Mouse (Mus musculus) limb, embryonic 15.5 days (tissue): ENCODE data around the gene Rsph1. TPM values are rescaled to one million over a fixed set of nuclear protein-coding genes. Genes with fewer than 3 reads are reported as not detected.
A peak's percentile ranks its signal among the peaks of the same experiment; 100 is the strongest.

Experiments used
- ATAC-seq: fragments of 200-750 bp; cut with Nextera tagmentation; 2 replicates; pipeline ENCODE4 v1.8.0; 2017; ENCODE audit warnings: low read depth, moderate TSS enrichment; ENCODE audit not compliant: insufficient number of reproducible peaks, low FRiP score, low TSS enrichment
- H3K27ac ChIP-seq: fragments of 300-500 bp; sonication (generic); 2 replicates; pipeline ENCODE4 v1.5.1; 2015; ENCODE audit warnings: moderate library complexity, mild to moderate bottlenecking, inconsistent platforms
- H3K27me3 ChIP-seq: fragments of 300-500 bp; sonication (generic); 2 replicates; pipeline ENCODE4 v1.6.1; 2015; ENCODE audit warnings: inconsistent platforms
- H3K36me3 ChIP-seq: fragments of 300-500 bp; sonication (generic); 2 replicates; pipeline ENCODE4 v1.6.1; 2015; ENCODE audit warnings: inconsistent platforms
- H3K4me1 ChIP-seq: fragments of 300-500 bp; sonication (generic); 2 replicates; pipeline ENCODE4 v1.6.1; 2015; ENCODE audit warnings: inconsistent platforms
- H3K4me2 ChIP-seq: fragments of 300-500 bp; sonication (generic); 2 replicates; pipeline ENCODE4 v1.6.1; 2015; ENCODE audit warnings: mild to moderate bottlenecking, inconsistent platforms
- H3K4me3 ChIP-seq: fragments of 300-500 bp; sonication (generic); 2 replicates; pipeline ENCODE4 v1.5.1; 2015; ENCODE audit warnings: mild to moderate bottlenecking, inconsistent platforms
- H3K9ac ChIP-seq: fragments of 300-500 bp; sonication (generic); 2 replicates; pipeline ENCODE4 v1.6.1; 2015; ENCODE audit warnings: inconsistent platforms
- H3K9me3 ChIP-seq: fragments of 300-500 bp; sonication (generic); 2 replicates; pipeline ENCODE4 v1.6.1; 2016; ENCODE audit warnings: inconsistent platforms
- WGBS: fragments of 180-500 bp; shearing (Covaris S2); methylation state at CpG from one replicate; pipeline ENCODE4 v1.1.7; 2015; 5-methylcytosine and 5-hydroxymethylcytosine counted together
- polyA plus RNA-seq: library from polyadenylated mRNA; unstranded; fragments of >200 nt; fragmentation: Nextera tagmentation; extraction: Ambion mirVana; gene quantifications from 2 replicates; pipeline ENCODE4 v1.2.1, GENCODE M21; 2015

Rsph1 gene
- polyA plus RNA-seq, 1 experiment from 2014 or later, result 0.70 TPM

- Histone ChIP-seq H3K9me3 (no peaks in the 10 kb centered on the region), H3K4me1 (0 out of 2 replicates have a peak, but pooled peaks cover 3% of the 10 kb centered on the region), H3K4me3 (no peak overlapping the region), H3K27ac (no peak overlapping the region), H3K27me3 (no peaks in the 10 kb centered on the region), H3K4me2 (no peak overlapping the region), H3K9ac (no peak overlapping the region), H3K36me3 (no peaks in the 10 kb centered on the region)
- no peak for ATAC-seq
- WGBS, result 66% methylated on average over 2 of the region's 2 CpGs
Observed at GRCm38 (mm10) chr17:31285867-31286266, 8.7 kb upstream of the Rsph1 start.

- no peaks in the 10 kb centered on the region for H3K27me3 ChIP-seq
- peaks cover 8% of the 10 kb centered on the region; the same call in 1 of the 2 replicates for H3K4me1 ChIP-seq
- no peak overlapping the region for H3K4me3 ChIP-seq
- ATAC-seq, result no peak
- 29% methylated on average over 7 of the region's 7 CpGs for WGBS
- no peaks in the 10 kb centered on the region for H3K36me3 ChIP-seq
- H3K27ac ChIP-seq, result no peak overlapping the region
- no peaks in the 10 kb centered on the region for H3K9me3 ChIP-seq
- H3K9ac ChIP-seq, result no peak overlapping the region
- H3K4me2 ChIP-seq, result no peak overlapping the region
Observed at GRCm38 (mm10) chr17:31282687-31283053, 5.5 kb upstream of the Rsph1 start.

DNA sequence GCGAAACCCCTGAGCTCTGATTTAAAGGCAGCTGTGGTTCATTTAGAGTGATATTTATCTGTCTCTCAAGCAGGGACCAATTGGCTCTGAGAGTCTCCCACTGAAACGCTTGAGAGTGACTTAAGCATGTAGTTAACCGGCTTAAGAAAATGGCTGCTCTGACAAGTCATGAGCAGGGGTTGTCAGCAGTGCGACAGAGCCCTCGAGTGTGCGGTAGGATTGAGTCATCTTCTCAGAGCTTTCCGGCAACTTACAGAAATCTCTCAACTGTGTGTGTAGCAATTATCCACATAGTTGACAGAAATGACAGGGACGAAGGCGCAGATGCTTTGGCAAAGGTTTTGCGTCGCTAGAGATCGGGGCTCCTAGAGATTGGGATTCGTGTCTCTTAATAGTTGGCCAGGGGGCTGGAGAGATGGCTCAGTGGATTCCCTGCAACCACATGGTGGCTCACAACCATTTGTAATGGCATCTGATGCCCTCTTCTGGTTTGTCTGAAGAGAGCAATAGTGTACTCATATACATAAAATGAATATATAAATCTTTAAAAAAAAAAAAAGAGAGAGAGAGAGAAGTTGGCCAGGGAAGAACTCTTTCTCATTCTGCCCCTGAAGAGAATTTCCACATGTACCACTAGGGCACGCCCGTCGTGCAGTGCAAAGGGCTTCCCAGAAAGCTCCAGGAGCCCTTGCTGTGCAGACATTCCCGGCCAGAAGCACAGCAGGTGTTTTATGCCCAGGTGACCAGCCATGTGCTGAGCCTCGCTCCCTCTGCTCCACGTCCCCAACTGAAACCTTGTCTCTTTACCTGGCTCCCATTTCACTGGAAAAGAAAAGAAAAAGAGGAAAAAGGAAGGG lies 4.9 kb upstream of the Rsph1 start:
- ATAC-seq, result no peak
- H3K4me3 ChIP-seq, result no peak overlapping the region
- WGBS, result 44% methylated on average over 19 of the region's 19 CpGs

GRCm38 (mm10) chr17:31280269-31280668 lies 3.1 kb upstream of the Rsph1 start:
- no peaks in the 10 kb centered on the region for H3K9me3 ChIP-seq
- 61% methylated on average over 6 of the region's 6 CpGs for WGBS
- H3K9ac ChIP-seq, result no peak overlapping the region
- no peaks in the 10 kb centered on the region for H3K27me3 ChIP-seq
- peaks cover 20% of the 10 kb centered on the region for H3K4me1 ChIP-seq
- no peak overlapping the region for H3K4me2 ChIP-seq
- no peak for ATAC-seq
- no peak overlapping the region for H3K27ac ChIP-seq
- H3K36me3 ChIP-seq, result no peaks in the 10 kb centered on the region
- H3K4me3 ChIP-seq, result no peak overlapping the region

More for the DNA sequence above, 4.9 kb upstream of the Rsph1 start:
- Histone ChIP-seq H3K4me1 (peaks cover 14% of the 10 kb centered on the region), H3K27me3 (no peaks in the 10 kb centered on the region), H3K36me3 (no peaks in the 10 kb centered on the region), H3K27ac (no peak overlapping the region), H3K4me2 (no peak overlapping the region), H3K9me3 (no peaks in the 10 kb centered on the region), H3K9ac (no peak overlapping the region)

DNA sequence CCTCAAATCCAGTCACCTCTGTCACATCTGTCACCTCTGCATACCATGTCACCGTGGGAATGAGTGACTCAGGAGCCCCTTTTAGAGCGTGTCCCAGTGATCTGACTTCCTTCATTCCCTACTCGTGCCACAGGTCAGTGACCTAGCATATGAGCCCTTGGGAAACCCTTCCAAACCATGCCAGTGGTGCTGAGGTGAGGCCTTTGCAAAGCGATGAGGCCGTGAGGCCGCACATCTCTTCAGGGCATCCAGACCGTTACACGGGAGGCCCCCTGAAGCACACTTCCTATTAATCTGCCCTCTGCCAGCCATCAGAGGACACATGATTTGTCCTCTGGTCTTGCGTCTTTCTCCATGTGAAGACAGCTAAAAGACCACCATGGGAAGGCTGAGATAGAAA lies 2.4 kb upstream of the Rsph1 start:
- WGBS, result 78% methylated on average over 9 of the region's 9 CpGs
- no peak for ATAC-seq

GRCm38 (mm10) chr17:31277931-31278330 lies 748 bp upstream of the Rsph1 start:
- 68% methylated on average over 4 of the region's 4 CpGs for WGBS
- H3K4me2 ChIP-seq, result no peak overlapping the region
- no peak for ATAC-seq

More for the DNA sequence above, 2.4 kb upstream of the Rsph1 start:
- H3K27me3 ChIP-seq, result no peaks in the 10 kb centered on the region
- H3K4me1 ChIP-seq, result peaks cover 20% of the 10 kb centered on the region
- H3K4me3 ChIP-seq, result no peak overlapping the region
- H3K36me3 ChIP-seq, result no peaks in the 10 kb centered on the region
- H3K4me2 ChIP-seq, result no peak overlapping the region
- no peak overlapping the region for H3K27ac ChIP-seq
- no peaks in the 10 kb centered on the region for H3K9me3 ChIP-seq
- H3K9ac ChIP-seq, result no peak overlapping the region

GRCm38 (mm10) chr17:31276207-31276921 lies 819 bp downstream of the Rsph1 start:
- peak overlapping the region; percentile 48 for H3K4me3 ChIP-seq
- 23% methylated on average over 9 of the region's 9 CpGs for WGBS
- H3K27ac ChIP-seq, result no peak overlapping the region
- H3K27me3 ChIP-seq, result no peaks in the 10 kb centered on the region
- ATAC-seq, result no peak
- no peak overlapping the region for H3K9ac ChIP-seq
- no peaks in the 10 kb centered on the region for H3K36me3 ChIP-seq
- peak overlapping the region; percentile 86 for H3K4me2 ChIP-seq
- H3K9me3 ChIP-seq, result no peaks in the 10 kb centered on the region
- H3K4me1 ChIP-seq, result peaks cover 16% of the 10 kb centered on the region

More at GRCm38 (mm10) chr17:31277931-31278330, 748 bp upstream of the Rsph1 start:
- Histone ChIP-seq H3K36me3 (no peaks in the 10 kb centered on the region), H3K9ac (no peak overlapping the region), H3K27me3 (no peaks in the 10 kb centered on the region), H3K27ac (no peak overlapping the region), H3K4me3 (no peak overlapping the region), H3K9me3 (no peaks in the 10 kb centered on the region), H3K4me1 (peaks cover 20% of the 10 kb centered on the region)

DNA sequence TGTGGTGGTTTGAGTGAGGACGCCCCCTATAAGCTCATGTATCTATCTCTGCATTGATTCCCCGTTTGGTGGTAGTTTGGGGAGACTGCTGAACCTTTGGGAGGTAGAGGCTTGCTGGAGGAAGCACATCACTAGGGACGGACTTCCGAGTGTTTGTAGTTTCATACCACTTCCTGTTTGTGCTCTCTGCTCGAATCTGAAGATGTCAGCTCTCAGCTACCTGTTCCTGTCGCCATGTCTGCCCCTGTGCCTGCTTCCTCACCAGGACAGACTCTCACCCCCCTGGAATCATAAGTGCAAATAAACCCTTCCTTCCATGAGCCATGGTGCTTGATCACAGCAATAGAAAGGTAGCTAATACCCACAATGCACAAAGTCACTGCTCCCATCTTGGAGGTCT lies 2.0 kb downstream of the Rsph1 start:
- H3K9me3 ChIP-seq, result no peaks in the 10 kb centered on the region
- H3K36me3 ChIP-seq, result no peaks in the 10 kb centered on the region
- no peak overlapping the region for H3K4me2 ChIP-seq
- no peaks in the 10 kb centered on the region for H3K27me3 ChIP-seq
- ATAC-seq, result no peak
- no peak overlapping the region for H3K9ac ChIP-seq
- WGBS, result 63% methylated on average over 6 of the region's 6 CpGs
- no peak overlapping the region for H3K4me3 ChIP-seq
- H3K4me1 ChIP-seq, result peaks cover 16% of the 10 kb centered on the region
- no peak overlapping the region for H3K27ac ChIP-seq

- H3K27me3 ChIP-seq, result no peaks in the 10 kb centered on the region
- no peaks in the 10 kb centered on the region for H3K36me3 ChIP-seq
- H3K27ac ChIP-seq, result no peak overlapping the region
- no peak overlapping the region for H3K9ac ChIP-seq
- no peak overlapping the region for H3K4me3 ChIP-seq
- H3K4me2 ChIP-seq, result no peak overlapping the region
- no peaks in the 10 kb centered on the region for H3K9me3 ChIP-seq
- no peak for ATAC-seq
- 88% methylated on average over 8 of the region's 8 CpGs for WGBS
- H3K4me1 ChIP-seq, result peaks cover 16% of the 10 kb centered on the region
Observed at GRCm38 (mm10) chr17:31273631-31274030, 3.6 kb downstream of the Rsph1 start.

GRCm38 (mm10) chr17:31272416-31273165 lies 4.6 kb downstream of the Rsph1 start:
- no peaks in the 10 kb centered on the region for H3K27me3 ChIP-seq
- no peak for ATAC-seq
- 85% methylated on average over 9 of the region's 9 CpGs for WGBS
- no peaks in the 10 kb centered on the region for H3K36me3 ChIP-seq
- no peak overlapping the region for H3K9ac ChIP-seq
- peaks cover 11% of the 10 kb centered on the region for H3K4me1 ChIP-seq
- no peak overlapping the region for H3K4me3 ChIP-seq
- no peaks in the 10 kb centered on the region for H3K9me3 ChIP-seq
- no peak overlapping the region for H3K27ac ChIP-seq
- H3K4me2 ChIP-seq, result no peak overlapping the region

- Histone ChIP-seq H3K9me3 (no peaks in the 10 kb centered on the region), H3K36me3 (no peaks in the 10 kb centered on the region), H3K4me2 (no peak overlapping the region), H3K4me1 (no peaks in the 10 kb centered on the region), H3K4me3 (no peak overlapping the region), H3K9ac (no peak overlapping the region), H3K27ac (no peak overlapping the region), H3K27me3 (no peaks in the 10 kb centered on the region)
- ATAC-seq, result no peak
- 69% methylated on average over 3 of the region's 7 CpGs for WGBS
Observed at GRCm38 (mm10) chr17:31271136-31271851, 5.9 kb downstream of the Rsph1 start.
